Mouse (Mus musculus) intestine, embryonic 16.5 days (tissue): ENCODE measurements around the gene Nmrk1. TPM values are rescaled to one million over a fixed set of nuclear protein-coding genes. Genes with fewer than 3 reads are reported as not detected.

Experiments used
- ATAC-seq: fragments of 200-750 bp; cut with Nextera tagmentation; 2 replicates; pipeline ENCODE4 v1.8.0; 2017; ENCODE audit warnings: moderate TSS enrichment, moderate library complexity
- H3K27ac ChIP-seq: fragments of 300-500 bp; sonication (generic); 2 replicates; pipeline ENCODE4 v1.5.1; 2014; ENCODE audit warnings: mild to moderate bottlenecking, low read length
- H3K27me3 ChIP-seq: fragments of 300-500 bp; sonication (generic); replicated peaks from 2 replicates; pipeline ENCODE4 v1.6.1; 2014; ENCODE audit warnings: low read length, control low read depth, mixed read lengths; ENCODE audit not compliant: control insufficient read depth, insufficient read depth
- H3K36me3 ChIP-seq: fragments of 300-500 bp; sonication (generic); 2 replicates; pipeline ENCODE4 v1.6.1; 2014; ENCODE audit warnings: low read length, control low read depth; ENCODE audit not compliant: control insufficient read depth, insufficient read depth
- H3K4me1 ChIP-seq: fragments of 300-500 bp; sonication (generic); 2 replicates; pipeline ENCODE4 v1.6.1; 2014; ENCODE audit warnings: low read length, control low read depth, mixed read lengths; ENCODE audit not compliant: control insufficient read depth, insufficient read depth
- H3K4me2 ChIP-seq: fragments of 300-500 bp; sonication (generic); 2 replicates; pipeline ENCODE4 v1.6.1; 2014; ENCODE audit warnings: low read depth, low read length, control low read depth
- H3K4me3 ChIP-seq: fragments of 300-500 bp; sonication (generic); 2 replicates; pipeline ENCODE4 v1.5.1; 2014; ENCODE audit warnings: mild to moderate bottlenecking, low read length
- H3K9ac ChIP-seq: fragments of 300-500 bp; sonication (generic); 2 replicates; pipeline ENCODE4 v1.6.1; 2014; ENCODE audit warnings: low read depth, low read length
- H3K9me3 ChIP-seq: fragments of 300-500 bp; sonication (generic); 2 replicates; pipeline ENCODE4 v1.6.1; 2016; ENCODE audit warnings: low read length, control low read depth; ENCODE audit not compliant: control insufficient read depth
- whole genome bisulfite sequencing: fragments of 180-500 bp; shearing (Covaris S2); extraction: QIAGEN DNeasy Blood & Tissue Kit; methylation state at CpG from one replicate; pipeline ENCODE4 v1.1.7; 2014; 5-methylcytosine and 5-hydroxymethylcytosine counted together
- polyA plus RNA-seq: library from polyadenylated mRNA; unstranded; fragments of >200 nt; fragmentation: Nextera tagmentation; extraction: Ambion mirVana; gene quantifications from 2 replicates; pipeline ENCODE4 v1.2.1, GENCODE M21; 2015

The Nmrk1 gene
- polyA plus RNA-seq, 1 experiment from 2014 or later = 10.2 TPM

GRCm38 (mm10) chr19:18646397-18646796, 14.6 kb downstream of the Nmrk1 start:
- no peaks in the 10 kb centered on the region for H3K36me3 ChIP-seq
- no peak overlapping the region for H3K4me2 ChIP-seq
- 66% methylated on average over 3 of the region's 3 CpGs for WGBS
- H3K4me1 ChIP-seq = no peaks in the 10 kb centered on the region
- H3K27me3 ChIP-seq = no peaks in the 10 kb centered on the region
- no peak for ATAC-seq
- no peak overlapping the region for H3K27ac ChIP-seq
- no peak overlapping the region for H3K9ac ChIP-seq
- H3K4me3 ChIP-seq = no peak overlapping the region
- H3K9me3 ChIP-seq = no peaks in the 10 kb centered on the region

GRCm38 (mm10) chr19:18646853-18647420, 15.2 kb downstream of the Nmrk1 start:
- 68% methylated on average over 5 of the region's 5 CpGs for WGBS
- H3K27ac ChIP-seq = no peak overlapping the region

GRCm38 (mm10) chr19:18647775-18648557, 16.2 kb downstream of the Nmrk1 start:
- no peak for ATAC-seq
- Histone ChIP-seq H3K9me3 (no peaks in the 10 kb centered on the region), H3K27me3 (no peaks in the 10 kb centered on the region), H3K27ac (no peak overlapping the region), H3K36me3 (no peaks in the 10 kb centered on the region), H3K9ac (no peak overlapping the region), H3K4me1 (no peaks in the 10 kb centered on the region), H3K4me2 (no peak overlapping the region), H3K4me3 (no peak overlapping the region)
- WGBS = 58% methylated on average over 9 of the region's 9 CpGs

More at GRCm38 (mm10) chr19:18646853-18647420, 15.2 kb downstream of the Nmrk1 start:
- no peaks in the 10 kb centered on the region for H3K9me3 ChIP-seq
- H3K36me3 ChIP-seq = no peaks in the 10 kb centered on the region
- H3K27me3 ChIP-seq = no peaks in the 10 kb centered on the region
- no peak overlapping the region for H3K9ac ChIP-seq
- H3K4me1 ChIP-seq = no peaks in the 10 kb centered on the region
- H3K4me3 ChIP-seq = no peak overlapping the region
- ATAC-seq = no peak
- no peak overlapping the region for H3K4me2 ChIP-seq

- H3K9me3 ChIP-seq = no peaks in the 10 kb centered on the region
- H3K27ac ChIP-seq = no peak overlapping the region
- H3K36me3 ChIP-seq = no peaks in the 10 kb centered on the region
- no peak overlapping the region for H3K4me2 ChIP-seq
- ATAC-seq = no peak
- 79% methylated on average over 6 of the region's 6 CpGs for WGBS
- no peak overlapping the region for H3K4me3 ChIP-seq
- no peaks in the 10 kb centered on the region for H3K4me1 ChIP-seq
- H3K27me3 ChIP-seq = no peaks in the 10 kb centered on the region
- no peak overlapping the region for H3K9ac ChIP-seq
Measured at GRCm38 (mm10) chr19:18648558-18648945, 16.8 kb downstream of the Nmrk1 start.

GRCm38 (mm10) chr19:18649955-18650354, 18.2 kb downstream of the Nmrk1 start:
- ATAC-seq = no peak
- Histone ChIP-seq H3K27me3 (no peaks in the 10 kb centered on the region), H3K27ac (no peak overlapping the region), H3K9me3 (no peaks in the 10 kb centered on the region), H3K9ac (no peak overlapping the region), H3K4me2 (no peak overlapping the region), H3K4me1 (no peaks in the 10 kb centered on the region), H3K4me3 (no peak overlapping the region), H3K36me3 (no peaks in the 10 kb centered on the region)
- WGBS = 79% methylated on average over 4 of the region's 4 CpGs

- Histone ChIP-seq H3K36me3 (no peaks in the 10 kb centered on the region), H3K4me2 (no peak overlapping the region), H3K27ac (no peak overlapping the region), H3K9me3 (no peaks in the 10 kb centered on the region), H3K4me3 (no peak overlapping the region), H3K9ac (no peak overlapping the region), H3K4me1 (no peaks in the 10 kb centered on the region), H3K27me3 (no peaks in the 10 kb centered on the region)
- WGBS = 82% methylated on average over 6 of the region's 6 CpGs
- ATAC-seq = no peak
Measured at GRCm38 (mm10) chr19:18650473-18650872, 18.7 kb downstream of the Nmrk1 start.

GRCm38 (mm10) chr19:18652592-18652991, 20.8 kb downstream of the Nmrk1 start:
- no peaks in the 10 kb centered on the region for H3K27me3 ChIP-seq
- WGBS = 71% methylated on average over 4 of the region's 4 CpGs
- H3K4me2 ChIP-seq = no peak overlapping the region
- ATAC-seq = no peak
- H3K36me3 ChIP-seq = no peaks in the 10 kb centered on the region
- H3K9me3 ChIP-seq = no peaks in the 10 kb centered on the region
- no peak overlapping the region for H3K27ac ChIP-seq
- no peak overlapping the region for H3K4me3 ChIP-seq
- H3K9ac ChIP-seq = no peak overlapping the region
- no peaks in the 10 kb centered on the region for H3K4me1 ChIP-seq

GRCm38 (mm10) chr19:18653058-18653457, 21.3 kb downstream of the Nmrk1 start:
- Histone ChIP-seq H3K27ac (no peak overlapping the region), H3K27me3 (no peaks in the 10 kb centered on the region), H3K9me3 (no peaks in the 10 kb centered on the region), H3K4me2 (no peak overlapping the region), H3K36me3 (no peaks in the 10 kb centered on the region), H3K4me1 (no peaks in the 10 kb centered on the region), H3K4me3 (no peak overlapping the region), H3K9ac (no peak overlapping the region)
- no peak for ATAC-seq
- WGBS = 80% methylated on average over 6 of the region's 6 CpGs

- Histone ChIP-seq H3K27ac (no peak overlapping the region), H3K36me3 (no peaks in the 10 kb centered on the region), H3K27me3 (no peaks in the 10 kb centered on the region), H3K9me3 (no peaks in the 10 kb centered on the region), H3K4me1 (no peaks in the 10 kb centered on the region), H3K9ac (no peak overlapping the region), H3K4me3 (no peak overlapping the region), H3K4me2 (no peak overlapping the region)
- no peak for ATAC-seq
- WGBS = 83% methylated on average over 8 of the region's 8 CpGs
Measured at GRCm38 (mm10) chr19:18654330-18654729, 22.6 kb downstream of the Nmrk1 start.
